Mouse (Mus musculus) forebrain, postnatal 0 days (tissue): ENCODE data around the gene Elmo1. TPM values are rescaled to one million over a fixed set of nuclear protein-coding genes. Genes with fewer than 3 reads are reported as not detected.

ENCODE experiments used
- ATAC-seq: fragments of 200-750 bp; cut with Nextera tagmentation; 2 replicates; pipeline ENCODE4 v1.8.0; 2017; ENCODE audit warnings: mild to moderate bottlenecking, moderate library complexity
- DNase-seq: peaks from one replicate; pipeline ENCODE4 v3.0.0-alpha.2; 2015
- H3K27ac ChIP-seq: fragments of 300-500 bp; sonication (generic); 2 replicates; pipeline ENCODE4 v1.5.1; 2014; ENCODE audit warnings: low read depth, mild to moderate bottlenecking, antibody characterized with exemption, low read length, moderate library complexity, mixed read lengths
- H3K27me3 ChIP-seq: fragments of 300-500 bp; sonication (generic); 2 replicates; pipeline ENCODE4 v1.6.1; 2014; ENCODE audit warnings: mild to moderate bottlenecking, low read length, mixed read lengths; ENCODE audit not compliant: insufficient read depth
- H3K36me3 ChIP-seq: fragments of 300-500 bp; sonication (generic); 2 replicates; pipeline ENCODE4 v1.6.1; 2014; ENCODE audit warnings: mild to moderate bottlenecking, moderate library complexity; ENCODE audit not compliant: insufficient read depth
- H3K4me1 ChIP-seq: fragments of 300-500 bp; sonication (generic); 2 replicates; pipeline ENCODE4 v1.6.1; 2014; ENCODE audit warnings: antibody characterized with exemption; ENCODE audit not compliant: insufficient read depth
- H3K4me2 ChIP-seq: fragments of 300-500 bp; sonication (generic); 2 replicates; pipeline ENCODE4 v1.6.1; 2014; ENCODE audit warnings: low read depth, mild to moderate bottlenecking, moderate library complexity
- H3K4me3 ChIP-seq: fragments of 300-500 bp; sonication (generic); 2 replicates; pipeline ENCODE4 v1.5.1; 2014; ENCODE audit warnings: low read depth, low read length, mixed read lengths
- H3K9ac ChIP-seq: fragments of 300-500 bp; sonication (generic); 2 replicates; pipeline ENCODE4 v1.6.1; 2014; ENCODE audit warnings: mild to moderate bottlenecking
- H3K9me3 ChIP-seq: fragments of 300-500 bp; sonication (generic); 2 replicates; pipeline ENCODE4 v1.6.1; 2016; ENCODE audit warnings: low read length
- CTCF ChIP-seq: sonication (generic); IDR thresholded peaks from 2 replicates; pipeline ENCODE4 v1.5.1; 2016; ENCODE audit warnings: antibody characterized with exemption, control low read depth, low read depth
- WGBS: fragments of 180-500 bp; shearing (Covaris S2); extraction: QIAGEN DNeasy Blood & Tissue Kit; methylation state at CpG from one replicate; pipeline ENCODE4 v1.1.7; 2014; 5-methylcytosine and 5-hydroxymethylcytosine counted together
- polyA plus RNA-seq: library from polyadenylated mRNA; unstranded; fragments of >200 nt; fragmentation: Nextera tagmentation; extraction: Ambion mirVana; gene quantifications from 2 replicates; pipeline ENCODE4 v1.2.1, GENCODE M21; 2015
- total RNA-seq: library from RNA; depleted of rRNA; stranded (reverse); fragments of >200 nt; gene quantifications from 2 replicates; pipeline ENCODE4 v1.2.3, GENCODE M21; 2014; rRNA removed

The Elmo1 gene
- 25.8 and 30.9 TPM in 2 replicates for total RNA-seq
- 25.5 and 33.5 TPM in 2 replicates for polyA plus RNA-seq

DNA sequence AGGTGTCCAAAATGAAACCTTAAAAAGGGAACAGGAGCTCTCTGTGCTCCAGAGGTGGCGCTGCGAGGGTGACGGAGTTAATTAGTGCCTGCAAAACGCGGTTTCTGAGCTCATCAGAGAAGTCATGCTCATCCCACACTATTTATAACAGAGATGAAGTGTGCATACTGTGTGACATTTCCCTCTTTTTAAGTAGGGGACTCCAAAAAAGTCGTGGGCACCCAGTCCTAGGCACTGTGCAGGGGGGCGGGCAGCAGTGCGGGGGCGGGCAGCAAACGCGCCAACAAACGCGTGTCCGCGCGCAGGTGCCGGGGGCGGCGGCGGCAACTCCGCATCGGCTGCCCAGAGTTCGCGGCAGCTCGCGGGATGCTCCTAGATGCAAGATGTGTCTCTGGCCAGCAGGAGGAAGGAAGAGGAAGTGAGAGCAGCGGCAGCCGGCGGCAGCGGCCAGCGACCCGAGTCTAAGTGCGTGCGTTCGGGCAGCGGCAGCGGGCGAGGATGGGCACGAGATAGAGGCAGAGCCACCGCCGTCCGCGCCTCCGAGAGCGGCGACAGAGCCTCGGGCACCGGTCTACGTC is at the start of gene Elmo1:
Elmo1 (plus strand) TSS at position 464 of the 578 bp plus-strand sequence.
- no peaks in the 10 kb centered on the region for H3K4me1 ChIP-seq
- DNase-seq (peak; percentile 62), ATAC-seq (peak; percentile 67)
- H3K27ac ChIP-seq, result peak within 1 kb of the TSS; percentile 54; the same call in 1 of the 2 replicates
- H3K36me3 ChIP-seq, result no peaks in the 10 kb centered on the region
- H3K4me2 ChIP-seq, result peak within 1 kb of the TSS; percentile 96
- peak within 1 kb of the TSS; percentile 73 for H3K4me3 ChIP-seq
- no peaks in the 10 kb centered on the region for H3K9me3 ChIP-seq
- peak within 1 kb of the TSS; percentile 62 for H3K9ac ChIP-seq
- peak; percentile 65 for TF ChIP-seq CTCF
- WGBS, result under 1% methylated on average over 48 of the region's 49 CpGs
- peaks cover 8% of the 10 kb centered on the region; the same call in 1 of the 2 replicates for H3K27me3 ChIP-seq

- 10% methylated on average over 2 of the region's 2 CpGs for WGBS
- H3K9me3 ChIP-seq, result no peaks in the 10 kb centered on the region
- no peaks in the 10 kb centered on the region for H3K36me3 ChIP-seq
- no peak for DNase-seq
- ATAC-seq, result peak; percentile 74
- H3K27me3 ChIP-seq, result no peaks in the 10 kb centered on the region; the same call in 1 of the 2 replicates
- H3K4me2 ChIP-seq, result no peak overlapping the region
- TF ChIP-seq CTCF, result no peak
- H3K4me3 ChIP-seq, result no peak overlapping the region
- H3K27ac ChIP-seq, result no peak overlapping the region
- no peak overlapping the region for H3K9ac ChIP-seq
- H3K4me1 ChIP-seq, result no peaks in the 10 kb centered on the region
Observed at GRCm38 (mm10) chr13:20041169-20041830, 49.1 kb upstream of the Elmo1 start.

DNA sequence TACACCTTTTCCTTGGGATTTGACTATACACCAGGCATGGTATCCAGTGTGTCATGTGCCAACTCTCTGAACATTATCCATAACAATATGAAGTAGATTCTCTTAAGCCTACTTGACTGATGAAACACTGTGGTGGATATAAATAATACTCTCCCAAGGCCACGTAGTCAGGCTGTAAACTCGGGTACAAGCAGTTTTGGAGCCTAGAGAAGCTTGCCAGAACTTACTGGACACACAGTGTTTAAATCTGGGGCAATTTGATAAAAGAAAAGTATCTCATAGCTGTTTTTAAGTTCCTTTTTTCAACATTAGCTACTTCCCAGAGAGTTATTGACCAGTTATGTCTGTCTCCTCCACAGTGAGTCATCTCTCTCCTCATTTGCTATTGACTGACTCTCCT is 47.5 kb upstream of the Elmo1 start:
- Histone ChIP-seq H3K36me3 (no peaks in the 10 kb centered on the region), H3K27ac (no peak overlapping the region), H3K4me2 (no peak overlapping the region), H3K4me3 (no peak overlapping the region), H3K9ac (no peak overlapping the region), H3K4me1 (no peaks in the 10 kb centered on the region), H3K9me3 (no peaks in the 10 kb centered on the region), H3K27me3 (no peaks in the 10 kb centered on the region; the same call in 1 of the 2 replicates)
- DNase-seq (no peak), ATAC-seq (no peak)
- TF ChIP-seq CTCF, result no peak
- WGBS, result 81% methylated on average over 2 of the region's 2 CpGs

- Histone ChIP-seq H3K9me3 (no peaks in the 10 kb centered on the region), H3K9ac (no peak overlapping the region), H3K4me3 (no peak overlapping the region), H3K36me3 (no peaks in the 10 kb centered on the region), H3K4me1 (no peaks in the 10 kb centered on the region), H3K27me3 (no peaks in the 10 kb centered on the region; the same call in 1 of the 2 replicates), H3K27ac (no peak overlapping the region), H3K4me2 (no peak overlapping the region)
- TF ChIP-seq CTCF, result no peak
- no peak for ATAC-seq
- no peak for DNase-seq
- 92% methylated on average over 2 of the region's 2 CpGs for WGBS
Observed at GRCm38 (mm10) chr13:20045350-20045749, 45.0 kb upstream of the Elmo1 start.

- DNase-seq (no peak), ATAC-seq (no peak)
- 59% methylated on average over 5 of the region's 5 CpGs for WGBS
- no peak overlapping the region for H3K4me2 ChIP-seq
- no peaks in the 10 kb centered on the region for H3K4me1 ChIP-seq
- no peak for TF ChIP-seq CTCF
- H3K36me3 ChIP-seq, result no peaks in the 10 kb centered on the region
- no peak overlapping the region for H3K27ac ChIP-seq
- H3K9me3 ChIP-seq, result no peaks in the 10 kb centered on the region
- no peak overlapping the region for H3K9ac ChIP-seq
- H3K4me3 ChIP-seq, result no peak overlapping the region
- no peaks in the 10 kb centered on the region; the same call in 1 of the 2 replicates for H3K27me3 ChIP-seq
Observed at GRCm38 (mm10) chr13:20045836-20046235, 44.6 kb upstream of the Elmo1 start.

GRCm38 (mm10) chr13:20046406-20046805 is 44.0 kb upstream of the Elmo1 start:
- DNase-seq (no peak), ATAC-seq (no peak)
- Histone ChIP-seq H3K27ac (no peak overlapping the region), H3K27me3 (no peaks in the 10 kb centered on the region; the same call in 1 of the 2 replicates), H3K9ac (no peak overlapping the region), H3K4me1 (no peaks in the 10 kb centered on the region), H3K4me2 (no peak overlapping the region), H3K4me3 (no peak overlapping the region), H3K36me3 (no peaks in the 10 kb centered on the region), H3K9me3 (no peaks in the 10 kb centered on the region)
- 82% methylated on average over 4 of the region's 4 CpGs for WGBS
- no peak for TF ChIP-seq CTCF
